Mouse (Mus musculus) CH12.LX (cell line): ENCODE measurements around the gene 4933405O20Rik. TPM values are rescaled to one million over a fixed set of nuclear protein-coding genes. Genes with fewer than 3 reads are reported as not detected.

Experiments used
- DNase-seq: peaks from one replicate; pipeline ENCODE4 v3.0.0-alpha.2; 2013; ENCODE audit errors: extremely low read depth
- H3K27ac ChIP-seq: 2 replicates; pipeline ENCODE4 v1.5.1; 2012; ENCODE audit warnings: low read depth, mild to moderate bottlenecking, control low read depth, moderate library complexity; ENCODE audit not compliant: insufficient read depth
- H3K27me3 ChIP-seq: replicated peaks from 2 replicates; pipeline ENCODE3; 2012; ENCODE audit warnings: inconsistent platforms
- H3K36me3 ChIP-seq, 2 experiments: replicated peaks in 1 of 2; 2 replicates each; pipeline versions ENCODE3 to v1.6.1; 2012; ENCODE audit warnings: inconsistent platforms in 1 of 2, low read length in 1 of 2, mild to moderate bottlenecking in 1 of 2, mixed read lengths in 1 of 2, moderate library complexity in 1 of 2; ENCODE audit not compliant: control insufficient read depth in 1 of 2, insufficient read depth in 1 of 2
- H3K4me1 ChIP-seq, 2 experiments: 2 replicates each; pipeline ENCODE4 v1.6.1; 2012; ENCODE audit warnings: inconsistent platforms in 1 of 2, moderate library complexity in 1 of 2; ENCODE audit not compliant: insufficient read depth in 2 of 2, control insufficient read depth in 1 of 2
- H3K4me2 ChIP-seq: 2 replicates; pipeline ENCODE4 v1.6.1; 2012; ENCODE audit warnings: low read depth, mild to moderate bottlenecking, control low read depth; ENCODE audit not compliant: poor library complexity, insufficient read depth, severe bottlenecking
- H3K4me3 ChIP-seq, 3 experiments: fragments of 150-350 bp in 1 of 3; sonication (generic) in 1 of 3; replicated peaks in 1 of 3; 2 replicates each; pipeline versions ENCODE3 to v1.5.1; 2011 to 2012; ENCODE audit warnings: low read depth in 2 of 3, low read length in 2 of 3, mild to moderate bottlenecking in 2 of 3, moderate library complexity in 2 of 3, control low read depth in 1 of 3, improper control_type of control experiment in 1 of 3, inconsistent platforms in 1 of 3, mixed read lengths in 1 of 3; ENCODE audit not compliant: poor library complexity in 1 of 3
- H3K79me2 ChIP-seq: replicated peaks from 2 replicates; pipeline ENCODE4 v1.6.1; 2012; ENCODE audit warnings: mild to moderate bottlenecking, moderate library complexity; ENCODE audit not compliant: control insufficient read depth, poor library complexity, insufficient read depth, severe bottlenecking; ENCODE audit errors: extremely low read depth
- H3K9ac ChIP-seq: 2 replicates; pipeline ENCODE4 v1.6.1; 2012; ENCODE audit warnings: low read depth, mild to moderate bottlenecking, control low read depth, moderate library complexity; ENCODE audit not compliant: insufficient read depth
- H3K9me3 ChIP-seq: replicated peaks from 2 replicates; pipeline ENCODE3; 2012; ENCODE audit warnings: low read length, inconsistent platforms, mixed read lengths
- BHLHE40 ChIP-seq: IDR thresholded peaks from 2 replicates; pipeline ENCODE4 v1.6.1; 2011; ENCODE audit warnings: mild to moderate bottlenecking, low read depth, low read length, improper control_type of control experiment
- CHD1 ChIP-seq: IDR thresholded peaks from 2 replicates; pipeline ENCODE4 v1.6.1; 2012; ENCODE audit warnings: low read depth, low read length, improper control_type of control experiment, inconsistent platforms
- CTCF ChIP-seq, 2 experiments: IDR thresholded peaks in 1 of 2; conservative IDR thresholded peaks in 1 of 2; 2 replicates each; pipeline ENCODE4 v1.5.1; 2011 to 2012; ENCODE audit warnings: low read depth in 2 of 2, low read length in 2 of 2, improper control_type of control experiment in 1 of 2, inconsistent platforms in 1 of 2, mild to moderate bottlenecking in 1 of 2, moderate library complexity in 1 of 2
- EP300 ChIP-seq: IDR thresholded peaks from 2 replicates; pipeline ENCODE4 v1.6.1; 2011; ENCODE audit warnings: low read length, improper control_type of control experiment
- IRF4 ChIP-seq: IDR thresholded peaks from 2 replicates; pipeline ENCODE4 v1.6.1; 2014; ENCODE audit warnings: low read depth, mild to moderate bottlenecking, inconsistent platforms, low read length, improper control_type of control experiment
- KAT2A ChIP-seq: IDR thresholded peaks from 2 replicates; pipeline ENCODE4 v1.6.1; 2012; ENCODE audit warnings: low read length, improper control_type of control experiment, inconsistent platforms; ENCODE audit not compliant: insufficient replicate concordance
- NELFE ChIP-seq: IDR thresholded peaks from 2 replicates; pipeline ENCODE4 v1.6.1; 2011; ENCODE audit warnings: low read depth, low read length, improper control_type of control experiment
- PAX5 ChIP-seq: IDR thresholded peaks from 2 replicates; pipeline ENCODE4 v1.6.1; 2012; ENCODE audit warnings: low read length, inconsistent platforms, mixed read lengths
- RCOR1 ChIP-seq: conservative IDR thresholded peaks from 2 replicates; pipeline ENCODE4 v1.6.1; 2012; ENCODE audit warnings: low read depth, mild to moderate bottlenecking, inconsistent platforms, low read length, improper control_type of control experiment
- SMC3 ChIP-seq: IDR thresholded peaks from 2 replicates; pipeline ENCODE4 v1.6.1; 2011; ENCODE audit warnings: low read depth, low read length, improper control_type of control experiment
- TBP ChIP-seq: conservative IDR thresholded peaks from 2 replicates; pipeline ENCODE4 v1.6.1; 2011; ENCODE audit warnings: low read depth, low read length, improper control_type of control experiment
- TCF12 ChIP-seq: IDR thresholded peaks from 2 replicates; pipeline ENCODE4 v1.6.1; 2014; ENCODE audit warnings: low read depth, mild to moderate bottlenecking, inconsistent platforms, low read length, improper control_type of control experiment
- USF1 ChIP-seq: IDR thresholded peaks from 2 replicates; pipeline ENCODE4 v1.6.1; 2014; ENCODE audit warnings: low read depth, mild to moderate bottlenecking, inconsistent platforms, low read length, improper control_type of control experiment
- ZKSCAN1 ChIP-seq: IDR thresholded peaks from 2 replicates; pipeline ENCODE4 v1.6.1; 2012; ENCODE audit warnings: low read depth, inconsistent platforms, low read length, improper control_type of control experiment, borderline replicate concordance
- ZMIZ1 ChIP-seq: IDR thresholded peaks from 2 replicates; pipeline ENCODE4 v1.6.1; 2012; ENCODE audit warnings: low read depth, mild to moderate bottlenecking, inconsistent platforms, low read length, improper control_type of control experiment
- dilution Hi-C: fragments of 300-500 bp; cut with MboI; formaldehyde crosslinking; loops from 2 replicates; pipeline ENCODE4 v1.14.3; 2020; ENCODE audit warnings: low sequenced_read_pairs; ENCODE audit not compliant: extremely low pct_unique_long_range_greater_than_20kb, extremely low pct_ligation_motif_present
- in situ Hi-C: fragments of 300-500 bp; cut with MboI; formaldehyde crosslinking; loops from 3 replicates; pipeline ENCODE4 v1.14.3; 2019; ENCODE audit warnings: low sequenced_read_pairs, low pct_ligation_motif_present, low pct_unique_long_range_greater_than_20kb, mixed read lengths
- polyA plus RNA-seq: library from polyadenylated mRNA; unstranded; fragments of >175 nt; gene quantifications from 2 replicates; pipeline ENCODE4 v1.2.1, GENCODE M21; 2012; ENCODE audit warnings: low read depth; ENCODE audit not compliant: insufficient read length
- total RNA-seq, 2 experiments: library from RNA; depleted of rRNA; stranded (reverse); fragments of 300-350 nt in 1 of 2; fragments of >200 nt in 1 of 2; gene quantifications; 2 replicates each; pipeline ENCODE4 v1.2.3; 2012 to 2014

4933405O20Rik gene
- total and polyA plus RNA-seq, 3 experiments, result not detected

- Histone ChIP-seq H3K9ac (no peak overlapping the region), H3K36me3 (no peaks in the 10 kb centered on the region), H3K4me1 (no peaks in the 10 kb centered on the region), H3K27ac (no peak overlapping the region), H3K79me2 (no peaks in the 10 kb centered on the region), H3K27me3 (no peaks in the 10 kb centered on the region), H3K4me3 (no peak overlapping the region), H3K9me3 (peaks cover 39% of the 10 kb centered on the region), H3K4me2 (no peak overlapping the region)
- TF ChIP-seq BHLHE40 (no peak), TCF12 (no peak), ZMIZ1 (no peak), TBP (no peak), CTCF (conservative IDR thresholded peaks at IDR 0.05 in 1 of 2, IDR thresholded peaks at IDR 0.05 in 1 of 2; ENCODE audit: low read depth in 2 of 2, low read length in 2 of 2) (no peak), PAX5 (no peak), RCOR1 (no peak), SMC3 (no peak)
- dilution Hi-C loops, result no loop called here
- in situ Hi-C loops, result no loop called here
- no peak for DNase-seq
Observed at GRCm38 (mm10) chr7:50588642-50589424, 10.2 kb upstream of the 4933405O20Rik start.

DNA sequence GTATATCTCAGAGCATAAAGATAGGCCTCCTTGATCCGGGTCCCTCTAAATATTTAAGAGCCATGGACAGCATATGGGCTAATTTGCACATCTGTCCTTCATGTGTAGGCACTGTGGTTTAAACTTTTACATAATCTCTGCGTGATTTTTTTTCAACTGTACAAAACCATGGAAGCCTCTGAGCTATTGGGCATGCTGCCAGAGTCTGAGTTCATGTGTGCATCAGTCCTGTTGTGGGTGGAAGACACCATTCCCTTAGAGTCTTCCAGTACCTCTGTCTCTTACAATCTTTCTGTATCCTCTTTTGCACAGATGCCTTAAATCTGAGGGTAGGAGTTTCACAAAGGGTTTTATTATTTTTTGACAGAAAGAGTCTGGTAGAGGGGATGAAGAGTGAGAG lies 15.1 kb downstream of the 4933405O20Rik start:
- no peaks in the 10 kb centered on the region for H3K27me3 ChIP-seq
- no peaks in the 10 kb centered on the region for H3K79me2 ChIP-seq
- dilution Hi-C loops, result no loop called here
- no peak overlapping the region for H3K27ac ChIP-seq
- no peak overlapping the region for H3K9ac ChIP-seq
- in situ Hi-C loops, result no loop called here
- TF ChIP-seq BHLHE40 (no peak), RCOR1 (no peak), USF1 (no peak), ZMIZ1 (no peak), EP300 (no peak), CHD1 (no peak), IRF4 (no peak), KAT2A (no peak), SMC3 (no peak), NELFE (no peak), ZKSCAN1 (no peak)
- no peaks in the 10 kb centered on the region for H3K36me3 ChIP-seq
- H3K4me3 ChIP-seq, result no peak overlapping the region
- peaks cover 27% of the 10 kb centered on the region for H3K9me3 ChIP-seq
- no peak overlapping the region for H3K4me2 ChIP-seq
- no peak for DNase-seq
- H3K4me1 ChIP-seq, result no peaks in the 10 kb centered on the region
